Mouse (Mus musculus) forebrain, embryonic 11.5 days (tissue): ENCODE results near the gene Tmem56. TPM values are rescaled to one million over a fixed set of nuclear protein-coding genes. Genes with fewer than 3 reads are reported as not detected.

Source experiments
- ATAC-seq: fragments of 200-750 bp; cut with Nextera tagmentation; replicated peaks from 2 replicates; pipeline ENCODE4 v1.8.0; 2017; ENCODE audit warnings: moderate TSS enrichment; ENCODE audit not compliant: low FRiP score
- DNase-seq: peaks from one replicate; pipeline ENCODE4 v3.0.0-alpha.2; 2017; ENCODE audit warnings: low spot score
- H3K27ac ChIP-seq: fragments of 300-500 bp; sonication (generic); 2 replicates; pipeline ENCODE4 v1.5.1; 2014; ENCODE audit warnings: low read depth, low read length
- H3K27me3 ChIP-seq: fragments of 300-500 bp; sonication (generic); 2 replicates; pipeline ENCODE4 v1.6.1; 2014; ENCODE audit warnings: mild to moderate bottlenecking, low read length, mixed read lengths; ENCODE audit not compliant: control insufficient read depth, insufficient read depth
- H3K36me3 ChIP-seq: fragments of 300-500 bp; sonication (generic); 2 replicates; pipeline ENCODE4 v1.6.1; 2014; ENCODE audit warnings: mild to moderate bottlenecking, low read length, moderate library complexity, mixed read lengths; ENCODE audit not compliant: control insufficient read depth, insufficient read depth
- H3K4me1 ChIP-seq: fragments of 300-500 bp; sonication (generic); replicated peaks from 2 replicates; pipeline ENCODE4 v1.6.1; 2014; ENCODE audit warnings: low read length, mixed read lengths; ENCODE audit not compliant: control insufficient read depth, insufficient read depth
- H3K4me2 ChIP-seq: fragments of 300-500 bp; sonication (generic); 2 replicates; pipeline ENCODE4 v1.6.1; 2014; ENCODE audit warnings: low read depth, mild to moderate bottlenecking, low read length, moderate library complexity, mixed read lengths; ENCODE audit not compliant: severe bottlenecking
- H3K4me3 ChIP-seq: fragments of 300-500 bp; sonication (generic); 2 replicates; pipeline ENCODE4 v1.5.1; 2014; ENCODE audit warnings: low read depth, low read length
- H3K9ac ChIP-seq: fragments of 300-500 bp; sonication (generic); 2 replicates; pipeline ENCODE4 v1.6.1; 2014; ENCODE audit warnings: low read length
- H3K9me3 ChIP-seq: fragments of 300-500 bp; sonication (generic); 2 replicates; pipeline ENCODE4 v1.6.1; 2016; ENCODE audit warnings: low read length, mixed read lengths; ENCODE audit not compliant: control insufficient read depth
- WGBS: fragments of 180-500 bp; shearing (Covaris S2); extraction: QIAGEN DNeasy Blood & Tissue Kit; methylation state at CpG from one replicate; pipeline ENCODE4 v1.1.7; 2014; 5-methylcytosine and 5-hydroxymethylcytosine counted together
- polyA plus RNA-seq: library from polyadenylated mRNA; unstranded; fragments of >200 nt; fragmentation: Nextera tagmentation; extraction: Ambion mirVana; gene quantifications from 2 replicates; pipeline ENCODE4 v1.2.1, GENCODE M21; 2014

Gene Tmem56
- polyA plus RNA-seq, 1 experiment from 2014 or later = 3.1 TPM

DNA sequence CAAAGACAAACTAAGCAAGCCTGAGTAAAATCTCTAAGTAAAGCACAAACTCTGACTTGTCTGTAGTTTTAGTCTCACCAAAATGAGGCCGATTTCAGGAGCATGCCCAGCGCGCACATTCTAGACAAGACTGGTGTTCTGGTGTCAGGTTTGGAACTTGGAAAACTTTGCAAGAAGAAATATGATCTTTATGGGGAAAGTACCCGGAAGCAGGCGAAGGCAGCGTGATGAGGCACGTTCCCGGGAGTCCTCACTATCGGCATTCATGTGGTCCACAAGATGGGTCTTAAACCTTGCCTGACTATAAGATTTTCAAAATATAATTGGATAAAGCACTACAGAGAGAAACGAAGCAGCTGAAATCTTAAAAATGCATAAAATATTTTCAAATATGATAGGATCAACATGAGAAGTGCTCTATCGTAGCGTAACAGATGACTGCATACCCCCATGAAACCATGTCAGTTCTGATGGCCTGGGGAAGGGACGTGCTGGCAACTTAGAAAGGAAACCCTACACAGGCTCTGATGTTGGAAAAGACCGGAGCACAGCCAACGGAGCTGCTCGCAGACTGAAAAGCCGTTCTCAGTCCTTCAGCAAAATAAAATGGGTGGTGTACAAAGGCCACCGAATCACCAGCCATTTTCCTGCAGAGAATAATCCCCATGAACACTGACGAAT lies 76.6 kb downstream of the Tmem56 start:
- DNase-seq (no peak), ATAC-seq (no peak)
- Histone ChIP-seq H3K4me3 (no peak overlapping the region), H3K9ac (no peak overlapping the region), H3K27ac (no peak overlapping the region), H3K4me1 (no peaks in the 10 kb centered on the region), H3K4me2 (no peak overlapping the region), H3K27me3 (no peaks in the 10 kb centered on the region), H3K36me3 (no peaks in the 10 kb centered on the region), H3K9me3 (no peaks in the 10 kb centered on the region)
- 88% methylated on average over 19 of the region's 19 CpGs for WGBS

DNA sequence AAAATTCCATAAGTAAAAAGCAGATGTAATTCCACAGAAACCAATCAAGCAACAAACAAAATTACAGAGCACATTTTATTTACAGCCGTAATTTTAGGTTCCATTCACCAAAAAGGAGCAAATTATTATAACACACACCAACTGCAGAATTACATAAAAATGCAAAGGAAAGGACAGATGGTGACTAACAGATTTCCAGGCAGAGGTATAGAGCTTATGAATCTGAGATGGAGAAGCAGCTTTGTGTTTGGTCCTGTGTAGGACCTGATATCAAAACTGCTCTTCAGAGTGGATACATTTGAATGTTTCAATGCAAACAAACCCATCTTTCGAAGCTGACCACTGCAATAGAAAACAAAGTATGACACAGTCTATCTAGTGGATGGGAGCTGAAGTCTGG lies 80.3 kb downstream of the Tmem56 start:
- no peaks in the 10 kb centered on the region for H3K4me1 ChIP-seq
- no peaks in the 10 kb centered on the region for H3K36me3 ChIP-seq
- no peak for DNase-seq
- no peak overlapping the region for H3K4me2 ChIP-seq
- H3K4me3 ChIP-seq = no peak overlapping the region
- no peaks in the 10 kb centered on the region for H3K27me3 ChIP-seq
- no peak overlapping the region for H3K9ac ChIP-seq
- no peak for ATAC-seq
- H3K9me3 ChIP-seq = no peaks in the 10 kb centered on the region
- no peak overlapping the region for H3K27ac ChIP-seq
- WGBS = 90% methylated on average over 2 of the region's 2 CpGs

DNA sequence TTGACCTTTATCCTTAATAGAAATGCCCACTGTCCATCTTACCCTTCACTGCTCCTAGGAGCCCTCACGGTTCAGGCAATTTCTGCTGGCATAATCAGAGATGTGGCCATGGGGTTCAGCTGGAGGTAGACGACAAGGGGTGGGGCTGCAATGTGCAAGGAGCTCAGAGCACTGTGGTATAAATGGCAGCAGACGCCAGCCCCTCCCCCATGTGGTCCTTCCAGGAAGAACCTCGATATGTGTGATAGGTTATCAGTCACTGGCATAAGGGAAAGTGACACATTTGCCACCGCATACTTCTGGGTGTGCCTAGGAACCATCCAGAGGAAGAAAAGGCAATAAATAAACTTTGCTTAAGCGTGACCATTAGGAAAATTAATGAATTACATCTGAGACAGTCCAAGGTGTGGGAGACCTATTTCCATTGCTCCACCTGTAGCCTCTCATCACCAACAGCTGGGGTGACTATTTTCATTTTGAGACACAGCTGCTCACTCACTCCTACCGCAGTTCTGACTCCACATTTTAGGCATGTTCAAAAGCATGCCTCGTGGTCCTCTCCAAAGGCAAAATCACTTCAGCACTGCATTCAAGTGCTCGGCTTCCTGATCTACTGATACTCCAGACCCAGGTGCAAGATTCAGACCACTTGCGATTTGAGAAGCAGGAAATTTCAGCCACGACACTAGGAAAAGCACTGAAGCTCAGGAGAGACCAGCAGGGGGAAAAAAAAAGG lies 81.7 kb downstream of the Tmem56 start:
- Histone ChIP-seq H3K4me1 (no peaks in the 10 kb centered on the region), H3K4me2 (no peak overlapping the region), H3K27me3 (no peaks in the 10 kb centered on the region), H3K27ac (no peak overlapping the region), H3K9ac (no peak overlapping the region), H3K36me3 (no peaks in the 10 kb centered on the region), H3K4me3 (no peak overlapping the region), H3K9me3 (no peaks in the 10 kb centered on the region)
- DNase-seq (no peak), ATAC-seq (no peak)
- WGBS = 74% methylated on average over 11 of the region's 11 CpGs

DNA sequence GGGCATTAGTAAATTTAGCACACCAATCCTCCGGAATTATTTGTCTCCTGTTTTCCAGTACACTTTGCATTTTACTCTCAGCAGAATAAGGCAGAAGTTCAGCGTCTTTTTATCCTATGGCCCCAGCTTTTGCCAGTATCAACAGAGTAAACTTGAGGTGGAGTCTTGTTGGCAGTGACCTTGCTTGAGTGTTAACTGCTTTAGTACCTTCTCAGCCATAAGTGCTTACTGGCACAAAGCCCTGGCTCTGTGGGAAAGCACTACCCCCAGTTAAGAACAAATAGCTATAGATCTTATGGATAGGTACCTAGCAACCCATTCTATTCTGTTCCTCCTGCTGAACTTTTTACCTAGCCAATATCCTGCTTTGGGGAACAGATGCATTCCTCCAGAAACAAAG lies 93.7 kb downstream of the Tmem56 start:
- H3K4me3 ChIP-seq = no peak overlapping the region
- H3K9me3 ChIP-seq = no peaks in the 10 kb centered on the region
- no peaks in the 10 kb centered on the region for H3K4me1 ChIP-seq
- H3K27ac ChIP-seq = no peak overlapping the region
- DNase-seq (no peak), ATAC-seq (no peak)
- no peak overlapping the region for H3K9ac ChIP-seq
- H3K4me2 ChIP-seq = no peak overlapping the region
- no peaks in the 10 kb centered on the region for H3K27me3 ChIP-seq
- WGBS = 90% methylated on average over 2 of the region's 2 CpGs
- H3K36me3 ChIP-seq = no peaks in the 10 kb centered on the region

DNA sequence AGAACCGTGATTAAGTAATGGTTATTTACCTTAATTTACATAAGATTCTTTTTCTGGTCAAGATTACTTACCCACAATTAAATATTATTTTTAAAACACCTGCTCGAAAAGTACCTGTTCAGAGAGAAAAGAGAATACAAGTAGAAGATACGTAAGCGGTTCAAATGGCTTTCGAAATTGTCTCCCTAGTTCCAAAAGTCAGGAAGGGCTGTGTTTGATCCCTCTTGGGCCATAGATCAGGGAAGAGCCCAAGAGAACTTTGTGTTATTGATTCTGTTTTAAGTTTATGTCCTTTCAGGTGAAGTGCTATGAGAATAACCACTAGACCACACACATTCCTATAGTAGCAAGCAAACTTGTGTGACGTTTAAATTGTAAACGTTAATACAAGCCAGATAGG lies 95.4 kb downstream of the Tmem56 start:
- Histone ChIP-seq H3K4me1 (no peaks in the 10 kb centered on the region), H3K9me3 (no peaks in the 10 kb centered on the region), H3K4me3 (no peak overlapping the region), H3K27me3 (no peaks in the 10 kb centered on the region), H3K4me2 (no peak overlapping the region), H3K36me3 (no peaks in the 10 kb centered on the region), H3K9ac (no peak overlapping the region), H3K27ac (no peak overlapping the region)
- ATAC-seq = no peak
- 88% methylated on average over 7 of the region's 7 CpGs for WGBS
- no peak for DNase-seq

DNA sequence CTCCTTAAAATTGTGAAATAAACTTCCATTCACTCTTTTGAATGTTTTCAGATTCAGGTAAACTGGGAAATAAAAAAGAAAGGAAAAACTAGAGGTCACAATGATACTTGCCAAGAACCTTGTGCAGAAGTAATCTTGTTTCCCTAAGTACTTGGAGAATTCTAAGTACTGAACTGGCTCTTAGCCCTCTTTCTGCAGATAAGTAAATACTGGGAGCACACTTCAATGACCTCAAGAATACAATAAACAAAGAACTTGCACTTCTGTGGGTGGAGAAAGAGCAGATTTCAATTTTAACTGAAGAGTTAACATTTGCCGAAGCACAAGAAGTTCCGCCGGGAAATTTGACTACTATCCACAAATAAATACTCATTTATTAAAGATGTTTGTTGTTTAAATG lies 96.0 kb downstream of the Tmem56 start:
- DNase-seq = no peak
- no peak overlapping the region for H3K27ac ChIP-seq
- ATAC-seq = no peak
- H3K9me3 ChIP-seq = no peaks in the 10 kb centered on the region
- H3K4me3 ChIP-seq = no peak overlapping the region
- H3K27me3 ChIP-seq = no peaks in the 10 kb centered on the region
- WGBS = 90% methylated on average over 3 of the region's 3 CpGs
- H3K9ac ChIP-seq = no peak overlapping the region
- H3K4me1 ChIP-seq = no peaks in the 10 kb centered on the region
- no peaks in the 10 kb centered on the region for H3K36me3 ChIP-seq
- no peak overlapping the region for H3K4me2 ChIP-seq

DNA sequence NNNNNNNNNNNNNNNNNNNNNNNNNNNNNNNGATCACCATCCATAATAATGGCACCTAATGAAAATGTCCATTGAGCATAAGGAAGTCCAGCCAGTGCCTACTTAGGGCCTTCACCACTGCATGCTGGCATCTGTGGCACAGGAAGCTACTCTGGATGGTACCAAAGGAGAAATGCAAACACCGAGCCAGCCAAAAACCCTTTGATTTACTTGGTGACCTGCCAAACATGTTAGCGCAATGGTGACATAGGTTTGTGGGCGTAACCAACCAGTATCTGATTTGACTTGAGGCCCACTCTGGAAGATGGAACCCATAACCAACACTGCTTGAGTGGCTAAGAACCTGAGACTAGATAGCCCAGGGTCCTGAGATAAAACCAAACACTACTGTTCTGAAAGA lies 97.7 kb downstream of the Tmem56 start:
- DNase-seq (no peak), ATAC-seq (no peak)
- Histone ChIP-seq H3K27me3 (no peaks in the 10 kb centered on the region), H3K9ac (no peak overlapping the region), H3K27ac (no peak overlapping the region), H3K9me3 (no peaks in the 10 kb centered on the region), H3K4me3 (no peak overlapping the region), H3K36me3 (no peaks in the 10 kb centered on the region), H3K4me1 (no peaks in the 10 kb centered on the region), H3K4me2 (no peak overlapping the region)
- 94% methylated on average over 3 of the region's 3 CpGs for WGBS

DNA sequence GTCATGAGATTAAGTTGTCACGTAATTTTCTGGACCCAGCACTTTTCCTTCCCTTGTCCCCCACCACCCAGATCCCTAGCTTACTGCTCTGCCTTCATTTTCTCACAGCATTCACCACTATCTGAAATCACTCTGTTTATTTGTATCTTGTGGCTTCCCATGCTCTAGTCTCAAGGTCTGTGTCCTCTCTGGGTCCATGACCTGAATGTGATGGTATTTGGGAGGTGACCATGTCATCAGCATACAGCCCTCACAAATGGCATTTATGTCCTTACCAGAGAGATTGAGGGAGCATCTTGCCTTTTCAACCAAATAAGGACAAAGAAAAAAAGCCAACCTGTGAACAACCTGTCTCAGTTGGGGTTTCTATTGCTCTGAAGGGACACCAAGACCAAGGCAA lies 106.9 kb downstream of the Tmem56 start:
- Histone ChIP-seq H3K27ac (no peak overlapping the region), H3K4me3 (no peak overlapping the region), H3K27me3 (no peaks in the 10 kb centered on the region), H3K9me3 (no peaks in the 10 kb centered on the region), H3K36me3 (no peaks in the 10 kb centered on the region), H3K9ac (no peak overlapping the region), H3K4me1 (no peaks in the 10 kb centered on the region), H3K4me2 (no peak overlapping the region)
- DNase-seq (no peak), ATAC-seq (no peak)
- WGBS = 83% methylated on average over 1 of the region's 1 CpGs
